Mouse (Mus musculus) ES-Bruce4 (cell line): ENCODE data around the gene Uba52. TPM values are rescaled to one million over a fixed set of nuclear protein-coding genes. Genes with fewer than 3 reads are reported as not detected.

Source experiments
- H3K27ac ChIP-seq: 2 replicates; pipeline ENCODE4 v1.5.1; 2012; ENCODE audit warnings: low read length, inconsistent platforms; ENCODE audit not compliant: insufficient read depth
- H3K27me3 ChIP-seq: 2 replicates; pipeline ENCODE4 v1.6.1; 2012; ENCODE audit warnings: mild to moderate bottlenecking, low read length, inconsistent platforms; ENCODE audit not compliant: control insufficient read depth, poor library complexity, insufficient read depth, severe bottlenecking
- H3K36me3 ChIP-seq: 2 replicates; pipeline ENCODE4 v1.6.1; 2012; ENCODE audit warnings: inconsistent platforms, mild to moderate bottlenecking, low read length, moderate library complexity; ENCODE audit not compliant: control insufficient read depth, poor library complexity, insufficient read depth, severe bottlenecking
- H3K4me1 ChIP-seq: one replicate; pipeline ENCODE4 v1.8.1; 2011; ENCODE audit warnings: low read length; ENCODE audit not compliant: control insufficient read depth, insufficient read depth
- H3K4me3 ChIP-seq: 2 replicates; pipeline ENCODE4 v1.5.1; 2011; ENCODE audit warnings: low read depth, mild to moderate bottlenecking, low read length
- H3K9ac ChIP-seq: 2 replicates; pipeline ENCODE4 v1.6.1; 2012; ENCODE audit warnings: low read depth, mild to moderate bottlenecking, inconsistent platforms; ENCODE audit not compliant: poor library complexity, severe bottlenecking
- H3K9me3 ChIP-seq: replicated peaks from 2 replicates; pipeline ENCODE4 v1.6.1; 2012; ENCODE audit warnings: mild to moderate bottlenecking, low read length, inconsistent platforms; ENCODE audit not compliant: control insufficient read depth, poor library complexity, insufficient read depth, severe bottlenecking
- CTCF ChIP-seq: IDR thresholded peaks from one replicate; pipeline ENCODE4 v1.8.1; 2011; ENCODE audit warnings: low read depth, low read length
- EP300 ChIP-seq: IDR thresholded peaks from 2 replicates; pipeline ENCODE4 v1.6.1; 2011; ENCODE audit warnings: low read depth, low read length; ENCODE audit not compliant: insufficient read depth
- POLR2A ChIP-seq: IDR thresholded peaks from one replicate; pipeline ENCODE4 v1.8.1; 2011; ENCODE audit warnings: low read length; ENCODE audit not compliant: insufficient read depth
- polyA plus RNA-seq: library from polyadenylated mRNA; stranded (reverse); fragments of >200 nt; gene quantifications from 2 replicates; pipeline ENCODE4 v1.2.4, GENCODE M21; 2011; ENCODE audit warnings: low read depth; ENCODE audit not compliant: missing spikeins, insufficient read depth, insufficient read length

The Uba52 gene
- polyA plus RNA-seq, 1 experiment = 1,157 TPM

GRCm38 (mm10) chr8:70552836-70553235 is 42.2 kb upstream of the Uba52 start:
- Histone ChIP-seq H3K4me3 (no peak overlapping the region), H3K36me3 (no peaks in the 10 kb centered on the region), H3K4me1 (no peaks in the 10 kb centered on the region), H3K27me3 (no peaks in the 10 kb centered on the region), H3K27ac (no peak overlapping the region), H3K9me3 (no peaks in the 10 kb centered on the region), H3K9ac (no peak overlapping the region)
- TF ChIP-seq POLR2A (no peak), EP300 (no peak), CTCF (no peak)

- Histone ChIP-seq H3K27me3 (no peaks in the 10 kb centered on the region), H3K4me3 (no peak overlapping the region), H3K27ac (no peak overlapping the region), H3K36me3 (no peaks in the 10 kb centered on the region), H3K4me1 (no peaks in the 10 kb centered on the region), H3K9ac (no peak overlapping the region), H3K9me3 (no peaks in the 10 kb centered on the region)
- TF ChIP-seq CTCF = no peak
- no peak for TF ChIP-seq EP300
- no peak for TF ChIP-seq POLR2A
Measured at GRCm38 (mm10) chr8:70551558-70552161, 41.1 kb upstream of the Uba52 start.

- H3K27me3 ChIP-seq = no peaks in the 10 kb centered on the region
- H3K36me3 ChIP-seq = no peaks in the 10 kb centered on the region
- H3K4me3 ChIP-seq = no peak overlapping the region
- no peak overlapping the region for H3K9ac ChIP-seq
- TF ChIP-seq EP300 (no peak), CTCF (peak; percentile 16)
- H3K4me1 ChIP-seq = no peaks in the 10 kb centered on the region
- H3K9me3 ChIP-seq = no peaks in the 10 kb centered on the region
- no peak overlapping the region for H3K27ac ChIP-seq
Measured at GRCm38 (mm10) chr8:70549412-70550184, 39.0 kb upstream of the Uba52 start.

- no peaks in the 10 kb centered on the region for H3K27me3 ChIP-seq
- no peaks in the 10 kb centered on the region for H3K36me3 ChIP-seq
- H3K4me3 ChIP-seq = no peak overlapping the region
- H3K4me1 ChIP-seq = no peaks in the 10 kb centered on the region
- TF ChIP-seq POLR2A (no peak), EP300 (no peak), CTCF (no peak)
- H3K27ac ChIP-seq = no peak overlapping the region
- H3K9me3 ChIP-seq = no peaks in the 10 kb centered on the region
- no peak overlapping the region for H3K9ac ChIP-seq
Measured at GRCm38 (mm10) chr8:70547762-70548161, 37.2 kb upstream of the Uba52 start.

GRCm38 (mm10) chr8:70546412-70546811 is 35.8 kb upstream of the Uba52 start:
- Histone ChIP-seq H3K4me3 (no peak overlapping the region), H3K9me3 (no peaks in the 10 kb centered on the region), H3K27ac (no peak overlapping the region), H3K36me3 (no peaks in the 10 kb centered on the region), H3K4me1 (no peaks in the 10 kb centered on the region), H3K27me3 (no peaks in the 10 kb centered on the region), H3K9ac (no peak overlapping the region)
- TF ChIP-seq EP300 = no peak
- TF ChIP-seq POLR2A = no peak
- no peak for TF ChIP-seq CTCF

- no peaks in the 10 kb centered on the region for H3K9me3 ChIP-seq
- H3K4me3 ChIP-seq = no peak overlapping the region
- no peaks in the 10 kb centered on the region for H3K36me3 ChIP-seq
- H3K4me1 ChIP-seq = no peaks in the 10 kb centered on the region
- no peak overlapping the region for H3K27ac ChIP-seq
- TF ChIP-seq POLR2A = no peak
- no peak for TF ChIP-seq EP300
- peak; percentile 27 for TF ChIP-seq CTCF
- H3K27me3 ChIP-seq = no peaks in the 10 kb centered on the region
- no peak overlapping the region for H3K9ac ChIP-seq
Measured at GRCm38 (mm10) chr8:70544200-70544687, 33.6 kb upstream of the Uba52 start.
